Mouse (Mus musculus): ENCODE measurements around the gene Hnrnpa0. TPM values are rescaled to one million over a fixed set of nuclear protein-coding genes. Genes with fewer than 3 reads are reported as not detected.

Hnrnpa0 gene
- total and polyA plus RNA-seq, 3 experiments = 165 to 381 (median 209) TPM

DNA sequence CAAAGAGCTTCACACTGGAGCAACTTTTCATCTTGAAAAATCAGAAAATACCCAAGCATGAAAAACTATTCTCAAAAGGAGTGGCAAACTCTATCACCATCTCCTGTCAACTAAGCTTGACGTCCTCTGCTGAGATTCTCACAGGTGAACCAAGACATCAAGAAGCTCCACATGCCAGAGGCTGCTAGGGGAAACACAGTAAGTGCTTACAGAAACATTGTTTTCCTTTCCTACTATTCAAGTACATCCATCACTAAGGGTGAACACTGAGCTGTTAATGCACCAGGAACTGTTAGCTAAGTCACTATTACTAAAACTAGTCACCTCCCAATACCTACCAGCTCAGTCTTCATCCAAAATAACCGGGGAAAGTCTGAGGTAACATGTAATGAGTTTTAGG, 3.4 kb downstream of the Hnrnpa0 start:
- 0 out of 2 replicates have a peak overlapping the region, but pooled peaks have one; percentile 99 for H3K9ac ChIP-seq (ENCODE audit: control insufficient read depth, low read depth, low read length, poor library complexity, severe bottlenecking)
- H3K4me1 ChIP-seq (ENCODE audit: control insufficient read depth in 1 of 2, insufficient read depth in 2 of 2, low read length in 2 of 2) = peaks cover 0 to 14% of the 10 kb centered on the region in 2 experiments
- peak; percentile 40 for DNase-seq (ENCODE audit: low read depth, low spot score)
- peaks cover 32% of the 10 kb centered on the region for H3K79me2 ChIP-seq (ENCODE audit: control insufficient read depth, insufficient read depth, low read length, poor library complexity)
- TF ChIP-seq POLR2A (IDR thresholded peaks at IDR 0.05; ENCODE audit: control insufficient read depth in 1 of 2, insufficient read depth in 1 of 2, low read depth in 1 of 2, low read length in 2 of 2, poor library complexity in 1 of 2) (peak in 1 of 2 experiments; percentile 31; a peak in 1 of 4 replicates), RCOR1 (IDR thresholded peaks at IDR 0.05; ENCODE audit: low read depth, low read length) (no peak), HCFC1 (IDR thresholded peaks at IDR 0.05; ENCODE audit: low read depth, low read length) (no peak), MAX (IDR thresholded peaks at IDR 0.05; ENCODE audit: low read length) (no peak), POLR2AphosphoS2 (IDR thresholded peaks at IDR 0.05; ENCODE audit: low read length) (peak; percentile 69; the same call in 1 of the 2 replicates)
- H3K36me3 ChIP-seq (ENCODE audit: control insufficient read depth in 1 of 2, insufficient read depth in 2 of 2, low read length in 2 of 2) = peaks cover 4 to 20% of the 10 kb centered on the region in 2 experiments; a peak in 3 of 4 replicates
- H3K27ac ChIP-seq (ENCODE audit: control insufficient read depth, low read depth, low read length) = no peak overlapping the region
- no peaks in the 10 kb centered on the region for H3K9me3 ChIP-seq (replicated peaks; ENCODE audit: insufficient read depth, low read length)
- no peak overlapping the region for H3K4me3 ChIP-seq (ENCODE audit: control insufficient read depth in 1 of 2, insufficient read depth in 1 of 2, low read depth in 2 of 2, low read length in 2 of 2)
- H3K27me3 ChIP-seq (ENCODE audit: control insufficient read depth in 1 of 2, insufficient read depth in 2 of 2, low read length in 2 of 2) = no peaks in the 10 kb centered on the region

- no peaks in the 10 kb centered on the region for H3K9me3 ChIP-seq (replicated peaks; ENCODE audit: insufficient read depth, low read length)
- peak; percentile 58 for DNase-seq (ENCODE audit: low read depth, low spot score)
- TF ChIP-seq ZC3H11A (IDR thresholded peaks at IDR 0.05; ENCODE audit: low read depth, low read length) = no peak
- no peak for TF ChIP-seq CTCF (IDR thresholded peaks at IDR 0.05 in 2 of 3, conservative IDR thresholded peaks at IDR 0.05 in 1 of 3; ENCODE audit: control insufficient read depth in 1 of 3, insufficient read depth in 1 of 3, low read depth in 2 of 3, low read length in 3 of 3, poor library complexity in 1 of 3, severe bottlenecking in 1 of 3)
- no peak for TF ChIP-seq TAL1 (IDR thresholded peaks at IDR 0.05; ENCODE audit: low read length)
- TF ChIP-seq BHLHE40 (IDR thresholded peaks at IDR 0.05; ENCODE audit: borderline replicate concordance, low read depth, low read length) = no peak
- TF ChIP-seq ELF1 (IDR thresholded peaks at IDR 0.05; ENCODE audit: low read depth, low read length) = no peak
- peaks cover 0 to 12% of the 10 kb centered on the region in 2 experiments; a peak in 3 of 4 replicates for H3K4me1 ChIP-seq (ENCODE audit: control insufficient read depth in 1 of 2, insufficient read depth in 2 of 2, low read length in 2 of 2)
- H3K79me2 ChIP-seq (ENCODE audit: control insufficient read depth, insufficient read depth, low read length, poor library complexity) = peaks cover 31% of the 10 kb centered on the region
- peaks cover 4 to 19% of the 10 kb centered on the region in 2 experiments; a peak in 3 of 4 replicates for H3K36me3 ChIP-seq (ENCODE audit: control insufficient read depth in 1 of 2, insufficient read depth in 2 of 2, low read length in 2 of 2)
- H3K27me3 ChIP-seq (ENCODE audit: control insufficient read depth in 1 of 2, insufficient read depth in 2 of 2, low read length in 2 of 2) = no peaks in the 10 kb centered on the region
- no peak overlapping the region for H3K4me3 ChIP-seq (ENCODE audit: control insufficient read depth in 1 of 2, insufficient read depth in 1 of 2, low read depth in 2 of 2, low read length in 2 of 2)
- peak overlapping the region; percentile 9 for H3K9ac ChIP-seq (ENCODE audit: control insufficient read depth, low read depth, low read length, poor library complexity, severe bottlenecking)
- H3K27ac ChIP-seq (ENCODE audit: control insufficient read depth, low read depth, low read length) = no peak overlapping the region
Observed at GRCm38 (mm10) chr13:58124278-58124677, 4.1 kb downstream of the Hnrnpa0 start.

GRCm38 (mm10) chr13:58123381-58123780, 5.0 kb downstream of the Hnrnpa0 start:
- Histone ChIP-seq H3K27ac (ENCODE audit: control insufficient read depth, low read depth, low read length) (no peak overlapping the region), H3K79me2 (ENCODE audit: control insufficient read depth, insufficient read depth, low read length, poor library complexity) (peaks cover 27% of the 10 kb centered on the region), H3K4me1 (ENCODE audit: control insufficient read depth in 1 of 2, insufficient read depth in 2 of 2, low read length in 2 of 2) (peaks cover 0 to 12% of the 10 kb centered on the region in 2 experiments; a peak in 3 of 4 replicates), H3K36me3 (ENCODE audit: control insufficient read depth in 1 of 2, insufficient read depth in 2 of 2, low read length in 2 of 2) (peaks cover 4 to 19% of the 10 kb centered on the region in 2 experiments; a peak in 3 of 4 replicates), H3K27me3 (ENCODE audit: control insufficient read depth in 1 of 2, insufficient read depth in 2 of 2, low read length in 2 of 2) (no peaks in the 10 kb centered on the region), H3K4me3 (ENCODE audit: control insufficient read depth in 1 of 2, insufficient read depth in 1 of 2, low read depth in 2 of 2, low read length in 2 of 2) (no peak overlapping the region), H3K9me3 (replicated peaks; ENCODE audit: insufficient read depth, low read length) (no peaks in the 10 kb centered on the region), H3K9ac (ENCODE audit: control insufficient read depth, low read depth, low read length, poor library complexity, severe bottlenecking) (no peak overlapping the region)
- no peak for TF ChIP-seq UBTF (IDR thresholded peaks at IDR 0.05; ENCODE audit: borderline replicate concordance, insufficient read depth, low read depth, low read length)
- no peak for TF ChIP-seq USF2 (IDR thresholded peaks at IDR 0.05; ENCODE audit: borderline replicate concordance in 1 of 2, insufficient read depth in 1 of 2, low read depth in 1 of 2, low read length in 2 of 2)
- peak; percentile 11 for DNase-seq (ENCODE audit: low read depth, low spot score)

Data from MEL (cell line).